Mouse (Mus musculus) gastrocnemius, postnatal 25 days (tissue): ENCODE results near the gene Iah1. TPM values are rescaled to one million over a fixed set of nuclear protein-coding genes. Genes with fewer than 3 reads are reported as not detected.

Source experiments
- DNase-seq: peaks from one replicate; pipeline ENCODE4 v3.0.0; 2022
- total RNA-seq, 2 experiments: library from RNA; stranded (reverse); gene quantifications; 1 replicate in 1 of 2; 2 replicates in 1 of 2; pipeline ENCODE4 v1.2.3; 2021

Iah1 gene
- total RNA-seq, 2 experiments from 2014 or later = 3.7 to 10.9 TPM

DNA sequence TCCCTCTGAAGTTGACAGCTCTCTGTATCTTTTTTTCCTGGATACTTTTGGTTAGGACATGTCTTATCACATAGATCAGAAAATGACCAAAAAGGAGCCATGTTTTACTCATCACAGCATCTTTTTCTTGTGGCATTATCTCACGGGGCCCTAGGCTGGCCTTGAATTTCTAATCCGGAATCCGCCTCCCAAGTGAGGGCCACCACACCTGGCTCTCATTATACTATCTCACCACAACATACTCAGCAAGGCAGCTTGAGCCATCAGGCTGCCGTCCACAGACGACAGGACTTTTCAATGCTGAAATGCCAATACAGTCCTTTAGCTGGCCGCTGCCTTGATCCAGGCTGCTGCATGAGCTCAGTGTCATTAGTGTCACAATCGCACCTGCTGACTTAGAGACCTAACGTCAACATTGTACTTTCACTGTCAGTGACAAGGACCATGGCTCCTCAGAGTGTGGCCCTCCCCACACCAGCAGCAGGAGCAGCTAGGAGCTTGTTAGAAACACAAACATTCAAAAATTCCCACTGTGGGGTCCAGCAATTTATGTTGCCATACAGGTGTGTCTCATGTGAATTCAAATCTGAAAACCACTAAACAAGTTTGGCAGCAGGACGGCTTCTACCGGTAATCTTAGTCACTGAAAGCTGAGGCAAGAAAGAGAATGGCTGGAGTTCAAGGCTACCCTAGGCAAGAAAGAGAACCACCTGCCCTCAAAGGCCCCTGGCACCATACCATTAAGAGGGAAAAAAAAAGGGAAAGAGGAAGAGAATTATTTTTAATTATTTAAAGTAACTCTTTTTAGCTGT is 48.6 kb downstream of the Iah1 start:
- no peak for DNase-seq

DNA sequence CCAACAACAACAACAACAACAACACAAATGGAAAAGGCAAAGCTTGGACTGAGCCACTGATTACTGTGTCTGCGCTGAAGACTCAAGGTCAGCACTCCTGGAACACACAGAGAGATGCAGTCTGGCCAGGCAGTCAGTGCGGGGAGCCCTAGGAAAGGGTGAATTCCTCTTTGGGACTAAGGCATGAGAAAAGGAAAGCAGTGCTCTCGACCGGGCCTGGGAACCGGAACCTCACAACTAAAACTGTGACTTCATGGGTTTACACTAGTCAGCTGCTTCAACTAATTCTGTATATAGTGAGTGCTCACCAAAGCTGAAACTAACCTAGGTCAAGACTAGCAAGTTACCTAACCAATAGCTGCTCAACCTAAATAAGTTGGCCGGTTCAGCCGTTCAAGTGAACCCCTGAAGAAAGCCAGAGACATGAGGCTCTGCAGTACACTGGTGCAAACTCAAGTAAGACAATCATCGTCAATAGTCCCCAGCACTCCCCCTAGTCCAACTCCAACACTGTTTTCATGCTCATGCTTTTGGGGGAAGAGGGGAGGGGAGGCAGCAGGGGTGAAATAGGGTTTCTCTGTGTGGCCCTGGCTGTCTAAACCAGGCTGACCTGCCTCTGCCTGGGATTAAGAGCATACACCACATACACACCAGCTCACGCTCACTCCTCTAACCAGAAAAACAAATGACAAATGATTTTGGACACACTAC is 52.3 kb downstream of the Iah1 start:
- DNase-seq = no peak

- DNase-seq = no peak
Measured at GRCm38 (mm10) chr12:21369087-21369410, 52.9 kb downstream of the Iah1 start.

- DNase-seq = no peak
Measured at GRCm38 (mm10) chr12:21370035-21370611, 53.9 kb downstream of the Iah1 start.

- DNase-seq = peak; percentile 98
Measured at GRCm38 (mm10) chr12:21373100-21373819, 57.1 kb downstream of the Iah1 start, which contains the start of gene Adam17. Gene Adam17 (minus strand): TSS chr12:21373632.

Other genes with a start within 250 kb of the Iah1 start
- 10 to 100 TPM; 19.0 to 20.1 TPM for gene Cpsf3, start 31.0 kb upstream of the Iah1 start, total RNA-seq
- 10 to 100 TPM; 34.8 to 37.9 TPM for gene Itgb1bp1, start 30.1 kb upstream of the Iah1 start, total RNA-seq
- gene Adam17, start 57.2 kb downstream of the Iah1 start, total RNA-seq = 10 to 100 TPM; 20.9 to 21.3 TPM
- gene Ywhaq, start 101.2 kb downstream of the Iah1 start, total RNA-seq = 10 to 100 TPM; 28.6 to 36.6 TPM